Mouse (Mus musculus): ENCODE results near the gene Lrtm1. TPM values are rescaled to one million over a fixed set of nuclear protein-coding genes. Genes with fewer than 3 reads are reported as not detected.

The Lrtm1 gene
- polyA plus RNA-seq, 1 experiment from 2014 or later = 0.33 TPM

GRCm38 (mm10) chr14:29028391-29029106 is 10.5 kb downstream of the Lrtm1 start:
- Histone ChIP-seq H3K4me2 (ENCODE audit: low read length) (peak overlapping the region; percentile 16), H3K36me3 (ENCODE audit: control insufficient read depth, insufficient read depth) (no peaks in the 10 kb centered on the region), H3K27me3 (replicated peaks; ENCODE audit: control insufficient read depth, insufficient read depth, low read length) (no peaks in the 10 kb centered on the region), H3K27ac (ENCODE audit: low read length) (peak overlapping the region; percentile 63), H3K9me3 (ENCODE audit: control insufficient read depth, low read length) (no peaks in the 10 kb centered on the region), H3K4me3 (replicated peaks; ENCODE audit: low read length) (no peak overlapping the region), H3K4me1 (replicated peaks; ENCODE audit: control insufficient read depth, insufficient read depth, low read length) (peaks cover 27% of the 10 kb centered on the region), H3K9ac (replicated peaks; ENCODE audit: low read depth, low read length) (no peak overlapping the region)
- peak; percentile 35 for ATAC-seq
- 21% methylated on average over 6 of the region's 6 CpGs for WGBS

GRCm38 (mm10) chr14:29029107-29029469 is 11.1 kb downstream of the Lrtm1 start:
- Histone ChIP-seq H3K4me3 (replicated peaks; ENCODE audit: low read length) (no peak overlapping the region), H3K27me3 (replicated peaks; ENCODE audit: control insufficient read depth, insufficient read depth, low read length) (no peaks in the 10 kb centered on the region), H3K9ac (replicated peaks; ENCODE audit: low read depth, low read length) (no peak overlapping the region), H3K4me2 (ENCODE audit: low read length) (no peak overlapping the region), H3K9me3 (ENCODE audit: control insufficient read depth, low read length) (no peaks in the 10 kb centered on the region), H3K36me3 (ENCODE audit: control insufficient read depth, insufficient read depth) (no peaks in the 10 kb centered on the region), H3K4me1 (replicated peaks; ENCODE audit: control insufficient read depth, insufficient read depth, low read length) (peaks cover 27% of the 10 kb centered on the region), H3K27ac (ENCODE audit: low read length) (peak overlapping the region; percentile 50)
- ATAC-seq = peak; percentile 52
- WGBS = 49% methylated on average over 2 of the region's 2 CpGs

- no peaks in the 10 kb centered on the region for H3K9me3 ChIP-seq (ENCODE audit: control insufficient read depth, low read length)
- H3K4me3 ChIP-seq (replicated peaks; ENCODE audit: low read length) = no peak overlapping the region
- H3K27ac ChIP-seq (ENCODE audit: low read length) = peak overlapping the region; percentile 53; the same call in 1 of the 2 replicates
- peaks cover 27% of the 10 kb centered on the region for H3K4me1 ChIP-seq (replicated peaks; ENCODE audit: control insufficient read depth, insufficient read depth, low read length)
- H3K4me2 ChIP-seq (ENCODE audit: low read length) = no peak overlapping the region
- ATAC-seq = peak; percentile 41; the same call in 1 of the 2 replicates
- H3K9ac ChIP-seq (replicated peaks; ENCODE audit: low read depth, low read length) = no peak overlapping the region
- H3K36me3 ChIP-seq (ENCODE audit: control insufficient read depth, insufficient read depth) = no peaks in the 10 kb centered on the region
- no peaks in the 10 kb centered on the region for H3K27me3 ChIP-seq (replicated peaks; ENCODE audit: control insufficient read depth, insufficient read depth, low read length)
- WGBS = 69% methylated on average over 11 of the region's 11 CpGs
Measured at GRCm38 (mm10) chr14:29029896-29030420, 11.9 kb downstream of the Lrtm1 start.

GRCm38 (mm10) chr14:29030519-29030918 is 12.5 kb downstream of the Lrtm1 start:
- H3K27me3 ChIP-seq (replicated peaks; ENCODE audit: control insufficient read depth, insufficient read depth, low read length) = no peaks in the 10 kb centered on the region
- no peaks in the 10 kb centered on the region for H3K9me3 ChIP-seq (ENCODE audit: control insufficient read depth, low read length)
- peaks cover 27% of the 10 kb centered on the region for H3K4me1 ChIP-seq (replicated peaks; ENCODE audit: control insufficient read depth, insufficient read depth, low read length)
- peak; percentile 51; the same call in 1 of the 2 replicates for ATAC-seq
- no peak overlapping the region for H3K4me3 ChIP-seq (replicated peaks; ENCODE audit: low read length)
- H3K4me2 ChIP-seq (ENCODE audit: low read length) = no peak overlapping the region
- H3K27ac ChIP-seq (ENCODE audit: low read length) = peak overlapping the region; percentile 75
- H3K9ac ChIP-seq (replicated peaks; ENCODE audit: low read depth, low read length) = no peak overlapping the region
- WGBS = 33% methylated on average over 9 of the region's 9 CpGs
- H3K36me3 ChIP-seq (ENCODE audit: control insufficient read depth, insufficient read depth) = no peaks in the 10 kb centered on the region

GRCm38 (mm10) chr14:29031858-29032395 is 13.9 kb downstream of the Lrtm1 start:
- H3K4me3 ChIP-seq (replicated peaks; ENCODE audit: low read length) = no peak overlapping the region
- H3K9ac ChIP-seq (replicated peaks; ENCODE audit: low read depth, low read length) = no peak overlapping the region
- H3K27me3 ChIP-seq (replicated peaks; ENCODE audit: control insufficient read depth, insufficient read depth, low read length) = 0 out of 2 replicates have a peak, but pooled peaks cover 2% of the 10 kb centered on the region
- no peaks in the 10 kb centered on the region for H3K36me3 ChIP-seq (ENCODE audit: control insufficient read depth, insufficient read depth)
- H3K27ac ChIP-seq (ENCODE audit: low read length) = no peak overlapping the region
- H3K9me3 ChIP-seq (ENCODE audit: control insufficient read depth, low read length) = no peaks in the 10 kb centered on the region
- no peak for ATAC-seq
- no peak overlapping the region for H3K4me2 ChIP-seq (ENCODE audit: low read length)
- peaks cover 27% of the 10 kb centered on the region for H3K4me1 ChIP-seq (replicated peaks; ENCODE audit: control insufficient read depth, insufficient read depth, low read length)
- WGBS = 42% methylated on average over 1 of the region's 1 CpGs

GRCm38 (mm10) chr14:29038246-29038645 is 20.2 kb downstream of the Lrtm1 start:
- Histone ChIP-seq H3K36me3 (ENCODE audit: control insufficient read depth, insufficient read depth) (no peaks in the 10 kb centered on the region), H3K4me1 (replicated peaks; ENCODE audit: control insufficient read depth, insufficient read depth, low read length) (peaks cover 9% of the 10 kb centered on the region), H3K9ac (replicated peaks; ENCODE audit: low read depth, low read length) (no peak overlapping the region), H3K4me3 (replicated peaks; ENCODE audit: low read length) (no peak overlapping the region), H3K27ac (ENCODE audit: low read length) (no peak overlapping the region), H3K4me2 (ENCODE audit: low read length) (no peak overlapping the region), H3K27me3 (replicated peaks; ENCODE audit: control insufficient read depth, insufficient read depth, low read length) (0 out of 2 replicates have a peak, but pooled peaks cover 5% of the 10 kb centered on the region), H3K9me3 (ENCODE audit: control insufficient read depth, low read length) (no peaks in the 10 kb centered on the region)
- WGBS = 20% methylated on average over 5 of the region's 5 CpGs
- no peak for ATAC-seq

- Histone ChIP-seq H3K27me3 (replicated peaks; ENCODE audit: control insufficient read depth, insufficient read depth, low read length) (0 out of 2 replicates have a peak, but pooled peaks cover 5% of the 10 kb centered on the region), H3K4me3 (replicated peaks; ENCODE audit: low read length) (no peak overlapping the region), H3K9ac (replicated peaks; ENCODE audit: low read depth, low read length) (no peak overlapping the region), H3K36me3 (ENCODE audit: control insufficient read depth, insufficient read depth) (no peaks in the 10 kb centered on the region), H3K4me1 (replicated peaks; ENCODE audit: control insufficient read depth, insufficient read depth, low read length) (peaks cover 9% of the 10 kb centered on the region), H3K27ac (ENCODE audit: low read length) (no peak overlapping the region), H3K9me3 (ENCODE audit: control insufficient read depth, low read length) (no peaks in the 10 kb centered on the region), H3K4me2 (ENCODE audit: low read length) (no peak overlapping the region)
- ATAC-seq = peak; percentile 81
- 34% methylated on average over 9 of the region's 9 CpGs for WGBS
Measured at GRCm38 (mm10) chr14:29040606-29041364, 22.8 kb downstream of the Lrtm1 start.

GRCm38 (mm10) chr14:29041498-29041897 is 23.5 kb downstream of the Lrtm1 start:
- no peak overlapping the region for H3K4me3 ChIP-seq (replicated peaks; ENCODE audit: low read length)
- 89% methylated on average over 1 of the region's 1 CpGs for WGBS
- H3K36me3 ChIP-seq (ENCODE audit: control insufficient read depth, insufficient read depth) = no peaks in the 10 kb centered on the region
- H3K27ac ChIP-seq (ENCODE audit: low read length) = no peak overlapping the region
- no peaks in the 10 kb centered on the region for H3K9me3 ChIP-seq (ENCODE audit: control insufficient read depth, low read length)
- H3K27me3 ChIP-seq (replicated peaks; ENCODE audit: control insufficient read depth, insufficient read depth, low read length) = 0 out of 2 replicates have a peak, but pooled peaks cover 5% of the 10 kb centered on the region
- H3K4me1 ChIP-seq (replicated peaks; ENCODE audit: control insufficient read depth, insufficient read depth, low read length) = peaks cover 9% of the 10 kb centered on the region
- no peak overlapping the region for H3K4me2 ChIP-seq (ENCODE audit: low read length)
- ATAC-seq = no peak
- H3K9ac ChIP-seq (replicated peaks; ENCODE audit: low read depth, low read length) = no peak overlapping the region

GRCm38 (mm10) chr14:29042355-29042754 is 24.3 kb downstream of the Lrtm1 start:
- ATAC-seq = no peak
- WGBS = 71% methylated on average over 1 of the region's 1 CpGs

More at GRCm38 (mm10) chr14:29042355-29042754, 24.3 kb downstream of the Lrtm1 start:
- H3K27ac ChIP-seq (ENCODE audit: low read length) = no peak overlapping the region
- no peaks in the 10 kb centered on the region for H3K27me3 ChIP-seq (replicated peaks; ENCODE audit: control insufficient read depth, insufficient read depth, low read length)
- H3K4me3 ChIP-seq (replicated peaks; ENCODE audit: low read length) = no peak overlapping the region
- peaks cover 9% of the 10 kb centered on the region for H3K4me1 ChIP-seq (replicated peaks; ENCODE audit: control insufficient read depth, insufficient read depth, low read length)
- H3K36me3 ChIP-seq (ENCODE audit: control insufficient read depth, insufficient read depth) = no peaks in the 10 kb centered on the region
- H3K9me3 ChIP-seq (ENCODE audit: control insufficient read depth, low read length) = no peaks in the 10 kb centered on the region
- H3K4me2 ChIP-seq (ENCODE audit: low read length) = no peak overlapping the region
- no peak overlapping the region for H3K9ac ChIP-seq (replicated peaks; ENCODE audit: low read depth, low read length)
